Mouse (Mus musculus): ENCODE measurements around the gene Abcb11.

The Abcb11 gene

GRCm38 (mm10) chr2:69264069-69264618 lies 78.3 kb downstream of the Abcb11 start:
- DNase-seq = no peak

- DNase-seq = no peak
Observed at GRCm38 (mm10) chr2:69248221-69248755, 94.1 kb downstream of the Abcb11 start.

- DNase-seq = no peak
Observed at GRCm38 (mm10) chr2:69247081-69247480, 95.3 kb downstream of the Abcb11 start.

GRCm38 (mm10) chr2:69244924-69245323 lies 97.5 kb downstream of the Abcb11 start:
- DNase-seq = peak; percentile 28

- DNase-seq = no peak
Observed at GRCm38 (mm10) chr2:69239315-69239714, 103.1 kb downstream of the Abcb11 start.

GRCm38 (mm10) chr2:69234976-69235678 lies 107.3 kb downstream of the Abcb11 start:
- no peak for DNase-seq

GRCm38 (mm10) chr2:69232101-69232500 lies 110.3 kb downstream of the Abcb11 start:
- no peak for DNase-seq

- no peak for DNase-seq
Observed at GRCm38 (mm10) chr2:69230137-69230536, 112.3 kb downstream of the Abcb11 start.

- DNase-seq = no peak
Observed at GRCm38 (mm10) chr2:69228635-69229034, 113.8 kb downstream of the Abcb11 start.

- DNase-seq = no peak
Observed at GRCm38 (mm10) chr2:69226876-69227275, 115.5 kb downstream of the Abcb11 start.

- no peak for DNase-seq
Observed at GRCm38 (mm10) chr2:69224724-69225123, 117.7 kb downstream of the Abcb11 start.

GRCm38 (mm10) chr2:69222815-69223214 lies 119.6 kb downstream of the Abcb11 start:
- DNase-seq = no peak

- DNase-seq = no peak
Observed at GRCm38 (mm10) chr2:69221868-69222416, 120.5 kb downstream of the Abcb11 start.

GRCm38 (mm10) chr2:69215242-69215641 lies 127.2 kb downstream of the Abcb11 start:
- no peak for DNase-seq

- DNase-seq = no peak
Observed at GRCm38 (mm10) chr2:69212652-69213051, 129.8 kb downstream of the Abcb11 start.

- DNase-seq = no peak
Observed at GRCm38 (mm10) chr2:69210773-69211172, 131.6 kb downstream of the Abcb11 start, which contains the start of gene G6pc2. TSS of gene G6pc2 (plus strand) at chr2:69211073.

- DNase-seq = no peak
Observed at GRCm38 (mm10) chr2:69209684-69210083, 132.7 kb downstream of the Abcb11 start.

- no peak for DNase-seq
Observed at GRCm38 (mm10) chr2:69206523-69206922, 135.9 kb downstream of the Abcb11 start.

GRCm38 (mm10) chr2:69205791-69206351 lies 136.5 kb downstream of the Abcb11 start, which contains the start of gene Spc25:
TSS of gene Spc25 (minus strand) at chr2:69206194.
- peak; percentile 90 for DNase-seq

GRCm38 (mm10) chr2:69205185-69205584 lies 137.2 kb downstream of the Abcb11 start:
- no peak for DNase-seq

GRCm38 (mm10) chr2:69193555-69193954 lies 148.9 kb downstream of the Abcb11 start:
- peak; percentile 7 for DNase-seq

GRCm38 (mm10) chr2:69191059-69191458 lies 151.4 kb downstream of the Abcb11 start:
- no peak for DNase-seq

- no peak for DNase-seq
Observed at GRCm38 (mm10) chr2:69189222-69189621, 153.2 kb downstream of the Abcb11 start.

- no peak for DNase-seq
Observed at GRCm38 (mm10) chr2:69188732-69189131, 153.7 kb downstream of the Abcb11 start.

Data from lung, postnatal 14 days (tissue).